Mouse (Mus musculus) cerebellum, postnatal 4 days (tissue): Measurements from ENCODE around the gene Eif6.

Experiments used
- DNase-seq, 2 experiments: peaks; one replicate each; pipeline ENCODE4 v3.0.0; 2022; ENCODE audit warnings: low spot score in 2 of 2, mixed read lengths in 1 of 2

Gene Eif6

GRCm38 (mm10) chr2:155792899-155793298 lies 33.8 kb downstream of the Eif6 start:
- DNase-seq = no peak

- DNase-seq = peak in 1 of 2 experiments; percentile 54
Observed at GRCm38 (mm10) chr2:155787949-155788931, 38.5 kb downstream of the Eif6 start.

- DNase-seq = no peak
Observed at GRCm38 (mm10) chr2:155786905-155787304, 39.8 kb downstream of the Eif6 start.

- DNase-seq = no peak
Observed at GRCm38 (mm10) chr2:155784534-155784933, 42.2 kb downstream of the Eif6 start.

- DNase-seq = no peak
Observed at GRCm38 (mm10) chr2:155779506-155779905, 47.2 kb downstream of the Eif6 start.

GRCm38 (mm10) chr2:155779066-155779465 lies 47.7 kb downstream of the Eif6 start:
- no peak for DNase-seq

GRCm38 (mm10) chr2:155778004-155778403 lies 48.7 kb downstream of the Eif6 start:
- DNase-seq = no peak

- DNase-seq = no peak
Observed at GRCm38 (mm10) chr2:155777688-155777985, 49.1 kb downstream of the Eif6 start.

GRCm38 (mm10) chr2:155776824-155777687 lies 49.7 kb downstream of the Eif6 start:
- no peak for DNase-seq

GRCm38 (mm10) chr2:155775685-155776263 lies 51.0 kb downstream of the Eif6 start:
- DNase-seq = peak; percentile 44 to 63

GRCm38 (mm10) chr2:155774927-155775684 lies 51.6 kb downstream of the Eif6 start, which contains the start of gene Mmp24:
TSS of gene Mmp24 (plus strand) at chr2:155775342.
- DNase-seq = peak in 1 of 2 experiments; percentile 30

GRCm38 (mm10) chr2:155774261-155774926 lies 52.3 kb downstream of the Eif6 start:
- no peak for DNase-seq

GRCm38 (mm10) chr2:155773664-155774063 lies 53.1 kb downstream of the Eif6 start:
- no peak for DNase-seq
